Mouse (Mus musculus) liver, adult (tissue): Measurements from ENCODE around the gene Rad23a.

Source experiments
- GATA4 ChIP-seq: IDR thresholded peaks from 2 replicates; pipeline ENCODE4 v1.6.1; 2014; ENCODE audit warnings: mild to moderate bottlenecking, low read length; ENCODE audit not compliant: insufficient replicate concordance

The Rad23a gene

GRCm38 (mm10) chr8:84846094-84846721 lies 5.7 kb upstream of the Rad23a start:
- TF ChIP-seq GATA4: no peak

GRCm38 (mm10) chr8:84845355-84846093 lies 5.1 kb upstream of the Rad23a start:
- no peak for TF ChIP-seq GATA4

GRCm38 (mm10) chr8:84844397-84845070 lies 4.1 kb upstream of the Rad23a start:
- no peak for TF ChIP-seq GATA4

GRCm38 (mm10) chr8:84841514-84841913 lies 1.0 kb upstream of the Rad23a start:
- no peak for TF ChIP-seq GATA4

DNA sequence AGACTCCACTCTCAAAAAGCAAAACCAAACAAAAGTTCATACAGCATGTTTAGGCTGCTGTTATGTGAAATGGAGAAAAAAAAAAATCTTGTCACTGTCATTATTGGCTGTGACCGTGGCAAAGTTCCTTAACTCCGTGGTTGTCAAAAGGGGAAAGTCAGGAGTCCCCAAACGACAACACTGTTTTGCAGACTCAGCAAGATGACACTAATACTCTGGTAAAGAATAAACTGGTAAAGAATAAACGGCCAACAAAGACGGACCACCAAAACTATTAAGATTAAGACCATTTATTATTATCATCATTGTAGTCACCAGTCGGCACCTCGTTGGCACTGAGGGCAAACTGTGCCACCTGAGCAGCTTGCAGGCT lies 604 bp downstream of the Rad23a start:
- TF ChIP-seq GATA4: no peak

- TF ChIP-seq GATA4: no peak
Measured at GRCm38 (mm10) chr8:84839411-84839810, 1.1 kb downstream of the Rad23a start.

GRCm38 (mm10) chr8:84838513-84838912 lies 2.0 kb downstream of the Rad23a start:
- TF ChIP-seq GATA4: no peak

GRCm38 (mm10) chr8:84837912-84838470 lies 2.5 kb downstream of the Rad23a start:
- no peak for TF ChIP-seq GATA4

GRCm38 (mm10) chr8:84837149-84837911 lies 3.1 kb downstream of the Rad23a start:
- no peak for TF ChIP-seq GATA4

DNA sequence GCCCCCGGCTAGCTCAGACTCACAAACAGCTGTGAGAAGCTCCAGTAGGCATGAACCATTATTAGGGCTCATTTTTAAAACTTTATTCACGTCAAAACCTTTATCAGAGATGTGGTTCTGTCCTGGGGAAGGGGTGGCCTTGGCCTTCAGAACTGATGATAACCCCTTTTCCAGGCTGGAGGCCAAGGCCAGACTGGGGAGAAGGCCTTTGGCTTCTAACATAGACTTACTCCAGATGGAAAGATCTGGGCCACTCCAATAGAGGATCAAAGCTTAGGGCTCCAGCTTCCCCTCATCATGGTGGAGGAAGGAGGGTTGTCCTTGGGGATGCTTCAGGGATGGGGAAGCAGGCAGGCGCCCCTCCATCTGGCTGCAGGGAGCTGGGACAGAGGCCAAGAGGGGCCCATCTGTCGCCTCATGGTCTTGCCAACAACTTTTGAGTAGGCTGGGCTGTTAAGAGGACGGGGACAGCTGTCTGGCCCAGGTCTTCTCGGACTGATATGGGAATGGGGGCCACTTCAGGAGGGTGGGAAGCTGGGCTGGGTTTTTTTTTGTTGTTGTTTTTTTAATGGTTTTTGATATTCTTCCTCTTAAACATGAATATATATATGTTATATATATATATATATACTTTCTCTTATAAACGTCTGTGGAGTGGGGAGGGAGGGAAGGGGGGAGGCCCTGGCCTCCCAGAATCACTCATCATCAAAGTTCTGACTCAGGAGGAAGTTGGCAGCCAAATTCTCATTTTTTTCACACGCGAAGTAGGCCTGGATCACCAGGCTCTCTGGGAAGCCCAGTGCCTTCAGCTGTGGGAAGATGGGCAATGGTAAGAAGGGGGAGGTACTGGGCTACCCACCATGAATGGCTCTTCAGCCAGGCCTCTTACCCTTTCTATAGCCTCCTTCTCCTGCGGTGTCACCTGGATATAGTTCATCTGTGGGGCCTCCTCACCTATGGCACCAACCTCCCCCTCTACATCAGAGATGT lies 5.3 kb downstream of the Rad23a start:
- TF ChIP-seq GATA4: no peak

GRCm38 (mm10) chr8:84834002-84834865 lies 6.2 kb downstream of the Rad23a start:
- TF ChIP-seq GATA4: no peak

GRCm38 (mm10) chr8:84832759-84833742 lies 7.4 kb downstream of the Rad23a start:
- no peak for TF ChIP-seq GATA4
